Mouse (Mus musculus): ENCODE data around the gene Neu3.

DNA sequence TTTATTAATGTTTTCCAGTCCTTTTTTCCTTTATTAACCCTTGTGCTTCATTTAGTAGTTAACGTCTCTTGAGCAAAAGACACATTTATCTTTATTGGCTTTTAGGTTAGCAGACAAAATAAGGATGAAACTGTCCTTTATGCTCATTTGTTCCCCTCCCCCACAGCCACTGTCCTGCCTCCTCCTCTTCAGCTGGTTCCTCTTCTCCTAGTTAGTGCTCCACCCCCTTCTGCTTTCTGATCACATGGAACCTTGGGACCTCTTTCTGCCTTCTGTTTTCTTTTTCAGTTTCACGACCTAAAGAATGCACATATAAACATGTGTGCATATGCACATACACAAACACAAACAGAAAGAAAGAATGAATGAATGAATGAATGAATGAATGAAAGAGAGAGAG, 46.3 kb downstream of the Neu3 start:
- TF ChIP-seq POLR2A (IDR thresholded peaks at IDR 0.05; ENCODE audit: extremely low read depth, insufficient read depth, low read length) = no peak
- TF ChIP-seq CTCF (IDR thresholded peaks at IDR 0.05; ENCODE audit: extremely low read depth, insufficient read depth, low read length) = no peak
